Mouse (Mus musculus) forebrain, embryonic 14.5 days (tissue): Measurements from ENCODE around the gene Cpne4. TPM values are rescaled to one million over a fixed set of nuclear protein-coding genes. Genes with fewer than 3 reads are reported as not detected.
A peak's percentile ranks its signal among the peaks of the same experiment; 100 is the strongest.

Source experiments
- ATAC-seq: fragments of 200-750 bp; cut with Nextera tagmentation; 2 replicates; pipeline ENCODE4 v1.8.0; 2017; ENCODE audit warnings: mild to moderate bottlenecking, moderate library complexity
- DNase-seq: peaks from one replicate; pipeline ENCODE4 v3.0.0-alpha.2; 2015; ENCODE audit warnings: low spot score
- H3K27ac ChIP-seq: fragments of 300-500 bp; sonication (generic); 2 replicates; pipeline ENCODE4 v1.5.1; 2014; ENCODE audit warnings: low read depth, mild to moderate bottlenecking, control low read depth, low read length, moderate library complexity
- H3K27me3 ChIP-seq: fragments of 300-500 bp; sonication (generic); replicated peaks from 2 replicates; pipeline ENCODE4 v1.6.1; 2014; ENCODE audit warnings: low read length, control low read depth, mixed read lengths; ENCODE audit not compliant: control insufficient read depth, insufficient read depth
- H3K36me3 ChIP-seq: fragments of 300-500 bp; sonication (generic); 2 replicates; pipeline ENCODE4 v1.6.1; 2014; ENCODE audit warnings: low read length, control low read depth; ENCODE audit not compliant: control insufficient read depth, insufficient read depth
- H3K4me1 ChIP-seq: fragments of 300-500 bp; sonication (generic); 2 replicates; pipeline ENCODE4 v1.6.1; 2014; ENCODE audit warnings: antibody characterized with exemption, low read length, control low read depth; ENCODE audit not compliant: control insufficient read depth, insufficient read depth
- H3K4me2 ChIP-seq: fragments of 300-500 bp; sonication (generic); 2 replicates; pipeline ENCODE4 v1.6.1; 2014; ENCODE audit warnings: mild to moderate bottlenecking, control low read depth, low read length
- H3K4me3 ChIP-seq: fragments of 300-500 bp; sonication (generic); 2 replicates; pipeline ENCODE4 v1.5.1; 2014; ENCODE audit warnings: low read depth, low read length, control low read depth
- H3K9ac ChIP-seq: fragments of 300-500 bp; sonication (generic); 2 replicates; pipeline ENCODE4 v1.6.1; 2014; ENCODE audit warnings: mild to moderate bottlenecking, low read length, control low read depth, moderate library complexity
- H3K9me3 ChIP-seq: fragments of 300-500 bp; sonication (generic); replicated peaks from 2 replicates; pipeline ENCODE4 v1.6.1; 2016; ENCODE audit warnings: low read length, control low read depth, mixed read lengths; ENCODE audit not compliant: control insufficient read depth
- WGBS: fragments of 180-500 bp; shearing (Covaris S2); extraction: QIAGEN DNeasy Blood & Tissue Kit; methylation state at CpG from one replicate; pipeline ENCODE4 v1.1.7; 2014; 5-methylcytosine and 5-hydroxymethylcytosine counted together
- polyA plus RNA-seq: library from polyadenylated mRNA; unstranded; fragments of >200 nt; fragmentation: Nextera tagmentation; extraction: Ambion mirVana; gene quantifications from 2 replicates; pipeline ENCODE4 v1.2.1, GENCODE M21; 2014

Cpne4 gene
- 15.6 and 19.2 TPM in 2 replicates for polyA plus RNA-seq

DNA sequence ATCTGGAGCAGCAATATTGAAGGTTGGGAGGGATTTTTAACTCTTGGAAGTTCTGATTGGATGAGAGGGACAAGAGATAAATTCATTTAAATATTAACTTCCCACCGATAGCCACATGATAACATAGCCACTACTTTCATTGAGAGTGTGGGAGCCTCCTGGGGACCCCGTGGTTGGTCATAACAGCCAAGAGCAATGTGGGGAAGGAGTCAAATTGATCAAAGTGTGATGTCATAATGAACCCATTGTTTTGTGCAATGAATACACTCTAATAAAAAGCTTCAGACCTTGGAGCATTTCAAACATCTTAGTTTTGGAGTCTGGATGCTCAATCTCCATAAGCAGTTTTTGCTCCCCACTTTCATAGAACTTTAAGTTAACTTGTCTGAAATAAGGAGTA is at the start of gene Cpne4:
Gene Cpne4, plus strand, starts transcription at position 301 of the 400 bp plus-strand sequence.
- no peaks in the 10 kb centered on the region for H3K36me3 ChIP-seq
- no peak for ATAC-seq

GRCm38 (mm10) chr9:104515187-104515586 is 31.9 kb upstream of the Cpne4 start:
- H3K4me3 ChIP-seq: no peak overlapping the region
- H3K27me3 ChIP-seq: no peaks in the 10 kb centered on the region
- H3K4me2 ChIP-seq: no peak overlapping the region
- ATAC-seq (no peak), DNase-seq (no peak)
- no peaks in the 10 kb centered on the region for H3K36me3 ChIP-seq
- WGBS: 83% methylated on average over 6 of the region's 6 CpGs
- no peaks in the 10 kb centered on the region for H3K4me1 ChIP-seq
- no peaks in the 10 kb centered on the region for H3K9me3 ChIP-seq
- no peak overlapping the region for H3K9ac ChIP-seq
- no peak overlapping the region for H3K27ac ChIP-seq

More for the DNA sequence above, at the start of gene Cpne4:
- H3K4me1 ChIP-seq: no peaks in the 10 kb centered on the region
- H3K4me3 ChIP-seq: no peak within 1 kb of the TSS
- DNase-seq: no peak
- H3K4me2 ChIP-seq: no peak within 1 kb of the TSS
- H3K27me3 ChIP-seq: no peaks in the 10 kb centered on the region
- no peaks in the 10 kb centered on the region for H3K9me3 ChIP-seq
- no peak within 1 kb of the TSS for H3K27ac ChIP-seq
- 85% methylated on average over 2 of the region's 2 CpGs for WGBS
- H3K9ac ChIP-seq: no peak within 1 kb of the TSS

DNA sequence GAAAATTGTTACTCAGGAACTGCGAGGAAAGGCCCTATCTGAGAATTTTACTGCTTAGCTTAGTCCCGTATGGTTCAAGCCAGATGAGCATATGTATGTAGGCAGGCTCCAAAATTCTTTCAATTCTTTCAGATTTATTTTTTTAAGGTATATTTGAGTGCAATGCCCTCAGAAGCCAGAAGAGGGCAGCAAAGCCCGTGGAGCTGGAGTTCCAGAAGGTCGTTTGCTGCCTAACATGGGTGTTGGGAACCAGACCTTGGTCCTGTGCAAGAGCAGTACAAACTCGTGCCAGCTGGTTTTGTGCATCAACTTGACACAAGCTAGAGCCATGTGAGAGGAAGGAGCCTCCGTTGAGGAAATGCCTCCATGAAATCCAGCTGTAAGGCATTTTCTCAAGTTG is 11.6 kb upstream of the Cpne4 start:
- H3K9me3 ChIP-seq: no peaks in the 10 kb centered on the region
- DNase-seq (no peak), ATAC-seq (no peak)
- H3K4me1 ChIP-seq: no peaks in the 10 kb centered on the region
- H3K27me3 ChIP-seq: no peaks in the 10 kb centered on the region
- 53% methylated on average over 6 of the region's 6 CpGs for WGBS
- no peak overlapping the region for H3K27ac ChIP-seq
- no peak overlapping the region for H3K4me2 ChIP-seq
- H3K4me3 ChIP-seq: no peak overlapping the region
- H3K9ac ChIP-seq: no peak overlapping the region
- no peaks in the 10 kb centered on the region for H3K36me3 ChIP-seq

- Histone ChIP-seq H3K4me1 (no peaks in the 10 kb centered on the region), H3K27me3 (peaks cover 6% of the 10 kb centered on the region; the same call in 1 of the 2 replicates), H3K4me3 (no peak overlapping the region), H3K36me3 (no peaks in the 10 kb centered on the region), H3K4me2 (no peak overlapping the region), H3K27ac (no peak overlapping the region; the same call in 1 of the 2 replicates), H3K9ac (no peak overlapping the region), H3K9me3 (no peaks in the 10 kb centered on the region)
- peak; percentile 24 for DNase-seq
- WGBS: 42% methylated on average over 3 of the region's 3 CpGs
- ATAC-seq: no peak
Measured at GRCm38 (mm10) chr9:104565815-104566214, 18.7 kb downstream of the Cpne4 start.

- H3K27me3 ChIP-seq: peaks cover 6% of the 10 kb centered on the region; the same call in 1 of the 2 replicates
- ATAC-seq: peak; percentile 63; the same call in 1 of the 2 replicates
- peak; percentile 65 for DNase-seq
- H3K27ac ChIP-seq: no peak overlapping the region
- H3K4me1 ChIP-seq: no peaks in the 10 kb centered on the region
- 78% methylated on average over 5 of the region's 5 CpGs for WGBS
- no peak overlapping the region for H3K4me3 ChIP-seq
- no peaks in the 10 kb centered on the region for H3K9me3 ChIP-seq
- H3K36me3 ChIP-seq: no peaks in the 10 kb centered on the region
- H3K9ac ChIP-seq: no peak overlapping the region
- H3K4me2 ChIP-seq: no peak overlapping the region
Measured at GRCm38 (mm10) chr9:104566468-104566867, 19.4 kb downstream of the Cpne4 start.

DNA sequence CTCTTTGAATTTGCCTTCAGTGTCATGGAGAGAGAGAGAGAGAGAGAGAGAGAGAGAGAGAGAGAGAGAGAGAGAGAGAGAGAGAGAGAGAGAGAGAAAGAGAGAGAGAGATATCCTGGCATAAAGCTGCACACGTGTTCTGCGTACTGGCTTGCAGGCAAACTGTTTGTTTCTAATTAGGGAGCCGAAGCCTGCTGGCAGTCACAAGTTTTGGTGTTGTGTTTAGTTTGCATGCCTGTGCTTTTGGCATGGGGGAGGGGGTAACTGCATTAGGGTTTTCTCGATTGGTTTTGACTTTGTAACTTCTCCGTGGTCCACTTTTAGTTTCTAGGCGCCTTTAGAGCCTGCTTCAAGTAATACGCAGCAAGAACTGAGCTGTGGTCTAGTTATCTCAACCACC is 20.0 kb downstream of the Cpne4 start:
- Histone ChIP-seq H3K27me3 (peaks cover 6% of the 10 kb centered on the region; the same call in 1 of the 2 replicates), H3K4me2 (no peak overlapping the region), H3K4me1 (no peaks in the 10 kb centered on the region), H3K9ac (no peak overlapping the region), H3K4me3 (no peak overlapping the region), H3K9me3 (no peaks in the 10 kb centered on the region), H3K36me3 (no peaks in the 10 kb centered on the region), H3K27ac (no peak overlapping the region)
- WGBS: 68% methylated on average over 7 of the region's 7 CpGs
- DNase-seq: peak; percentile 46
- ATAC-seq: no peak

DNA sequence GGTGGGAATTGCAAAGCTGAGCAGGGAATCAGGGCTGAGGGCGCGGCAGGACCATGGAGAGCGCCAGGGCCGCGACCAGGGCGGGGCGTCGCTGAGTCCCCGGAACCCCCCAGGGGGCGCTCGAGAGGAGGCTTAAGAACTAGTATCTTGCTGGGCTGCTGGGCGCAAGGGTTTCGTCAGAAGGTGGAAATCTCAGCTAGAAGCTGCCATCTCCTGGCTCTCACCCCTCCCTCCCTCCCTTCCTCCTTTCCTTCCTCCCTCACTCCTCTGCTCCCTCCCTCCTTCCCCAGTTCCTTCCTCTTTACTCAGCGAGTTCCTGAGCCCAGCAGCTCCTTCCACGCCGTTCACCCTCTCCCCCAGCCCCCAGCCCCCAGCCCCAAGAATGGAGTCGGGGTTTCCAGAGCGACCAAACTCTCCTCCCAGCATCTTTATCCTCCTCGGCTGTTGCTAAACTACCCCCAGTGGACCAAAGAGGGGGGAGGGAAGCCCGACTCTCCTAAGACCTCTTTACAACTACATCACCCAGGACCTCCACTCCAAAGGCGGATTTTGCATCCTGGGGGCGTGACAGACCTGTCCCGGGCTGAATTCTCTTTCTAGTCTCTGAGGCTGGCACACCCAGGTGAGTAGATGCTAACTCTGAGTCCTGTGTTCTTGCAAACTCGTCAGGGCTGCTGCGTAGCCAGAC is 22.5 kb downstream of the Cpne4 start:
- Histone ChIP-seq H3K9me3 (no peaks in the 10 kb centered on the region), H3K27me3 (peaks cover 6% of the 10 kb centered on the region; the same call in 1 of the 2 replicates), H3K4me3 (peak overlapping the region; percentile 16), H3K27ac (no peak overlapping the region), H3K9ac (peak overlapping the region; percentile 18; the same call in 1 of the 2 replicates), H3K36me3 (no peaks in the 10 kb centered on the region), H3K4me1 (no peaks in the 10 kb centered on the region), H3K4me2 (peak overlapping the region; percentile 48)
- WGBS: under 1% methylated on average over 25 of the region's 25 CpGs
- DNase-seq (peak; percentile 83), ATAC-seq (peak; percentile 89)

GRCm38 (mm10) chr9:104572856-104573255 is 25.8 kb downstream of the Cpne4 start:
- Histone ChIP-seq H3K4me3 (no peak overlapping the region), H3K27me3 (peaks cover 6% of the 10 kb centered on the region; the same call in 1 of the 2 replicates), H3K4me2 (no peak overlapping the region), H3K36me3 (no peaks in the 10 kb centered on the region), H3K9me3 (no peaks in the 10 kb centered on the region), H3K27ac (no peak overlapping the region), H3K9ac (no peak overlapping the region), H3K4me1 (no peaks in the 10 kb centered on the region)
- ATAC-seq: no peak
- no peak for DNase-seq
- 77% methylated on average over 6 of the region's 6 CpGs for WGBS

GRCm38 (mm10) chr9:104574476-104574875 is 27.4 kb downstream of the Cpne4 start:
- Histone ChIP-seq H3K4me1 (no peaks in the 10 kb centered on the region), H3K9ac (no peak overlapping the region), H3K9me3 (no peaks in the 10 kb centered on the region), H3K36me3 (no peaks in the 10 kb centered on the region), H3K4me2 (no peak overlapping the region), H3K27me3 (peaks cover 6% of the 10 kb centered on the region; the same call in 1 of the 2 replicates), H3K27ac (no peak overlapping the region), H3K4me3 (no peak overlapping the region)
- DNase-seq: peak; percentile 89
- ATAC-seq: peak; percentile 75
- 2% methylated on average over 6 of the region's 6 CpGs for WGBS
